Mouse (Mus musculus): ENCODE measurements around the gene Ppp1r14b.

Ppp1r14b gene

DNA sequence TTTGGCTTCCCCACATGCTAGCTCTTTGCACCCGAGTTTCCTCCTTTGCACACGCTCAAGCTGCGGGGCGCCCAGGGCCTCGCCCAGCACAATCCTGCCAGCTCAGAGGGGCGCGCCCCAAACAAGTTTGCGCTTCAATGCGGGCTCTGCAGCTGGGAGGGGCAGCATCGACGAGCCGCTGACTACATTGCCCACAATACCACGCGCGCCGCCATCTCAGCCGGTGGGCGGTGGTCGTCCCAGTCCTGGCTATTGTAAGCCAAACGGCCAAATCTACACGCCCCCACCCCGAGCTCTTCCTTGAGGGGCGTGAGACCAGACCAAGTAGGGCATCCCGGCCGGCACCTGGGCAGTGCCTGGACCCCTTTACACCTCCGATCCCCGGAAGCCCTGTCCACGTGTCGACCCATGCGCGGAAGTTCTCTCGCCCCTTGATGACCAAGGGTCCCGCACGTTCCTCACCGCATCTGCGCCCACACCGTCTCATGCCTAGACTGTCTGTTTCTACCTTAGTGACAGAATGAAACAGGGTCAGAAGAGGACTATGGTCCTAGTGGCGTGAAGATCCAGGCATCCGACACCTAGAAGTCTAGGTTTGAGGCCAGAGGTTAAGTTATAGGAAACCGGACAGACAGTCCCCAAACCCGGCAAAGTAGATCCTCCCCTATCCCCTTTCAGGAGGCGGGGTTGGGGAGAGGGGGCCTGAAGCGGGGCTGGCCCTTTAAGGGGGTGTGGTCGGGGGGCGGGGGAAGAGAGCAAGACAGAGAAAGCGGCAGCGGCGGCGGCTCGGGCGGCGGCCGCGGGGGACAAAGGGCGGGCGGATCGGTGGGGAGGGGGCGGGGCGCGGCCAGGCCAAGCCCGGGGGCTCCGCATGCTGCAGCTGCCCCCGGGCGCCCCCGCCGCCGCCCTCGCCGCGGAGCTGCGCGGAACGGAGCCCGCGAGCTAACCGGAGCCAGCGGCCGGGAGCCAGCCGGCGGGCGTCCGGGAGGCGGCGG is at the start of gene Ppp1r14b:
Gene Ppp1r14b (plus strand): TSS at position 758 of the 995 bp plus-strand sequence.
- DNase-seq (ENCODE audit: low spot score), result peak; percentile 57

DNA sequence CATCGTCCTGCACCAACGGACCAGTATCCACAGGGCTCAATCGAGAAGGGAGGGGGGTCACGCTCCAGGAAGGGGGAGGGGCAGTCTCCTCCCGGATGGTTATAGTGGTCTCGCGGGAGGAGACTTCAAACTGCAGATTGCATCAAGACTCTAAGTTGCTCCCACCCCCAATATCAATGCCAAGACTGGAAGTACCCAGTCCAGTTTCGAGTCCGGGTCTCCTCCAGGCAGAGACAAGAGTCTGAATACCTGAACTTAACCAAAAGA is 49.5 kb upstream of the Ppp1r14b start, which contains the start of gene Catsperz:
Gene Catsperz (minus strand): TSS at position 74 of the 267 bp plus-strand sequence.
- no peak for DNase-seq (ENCODE audit: low spot score)

DNA sequence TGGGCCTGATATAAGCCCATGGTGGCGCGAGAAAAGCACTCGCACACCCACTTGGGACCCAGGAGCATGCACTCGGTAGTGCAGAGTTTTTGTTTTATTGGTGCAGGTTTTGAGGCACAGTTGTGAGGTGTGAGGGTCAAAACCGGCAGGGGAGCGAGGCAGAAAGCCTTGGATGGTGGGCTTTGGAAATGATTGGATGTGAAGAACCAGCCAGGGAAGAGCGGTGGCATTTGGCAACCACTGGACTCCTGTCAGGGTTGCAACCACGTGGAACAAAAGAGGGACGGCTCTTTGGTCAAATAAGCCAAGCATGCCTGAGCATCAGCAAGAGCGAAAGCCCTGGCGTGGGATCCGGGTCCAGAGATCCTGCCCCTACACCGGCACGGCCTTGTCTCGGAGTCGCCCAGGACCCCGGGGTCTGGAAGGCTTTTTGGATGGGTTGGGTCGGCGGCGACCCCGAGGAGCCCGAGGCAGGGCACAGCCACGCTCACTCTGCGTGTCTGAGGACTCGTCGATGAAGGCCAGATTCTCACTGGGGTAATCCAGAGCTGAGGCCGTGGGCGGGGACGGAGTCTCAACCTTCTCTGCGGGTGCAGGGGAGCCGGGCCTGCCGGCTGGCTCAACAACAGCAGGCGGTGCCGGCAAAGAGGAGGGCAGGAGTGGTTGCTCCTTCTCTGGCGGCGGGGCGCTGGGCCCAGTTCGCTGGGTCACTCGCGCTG is 49.0 kb upstream of the Ppp1r14b start:
- DNase-seq (ENCODE audit: low spot score), result no peak

DNA sequence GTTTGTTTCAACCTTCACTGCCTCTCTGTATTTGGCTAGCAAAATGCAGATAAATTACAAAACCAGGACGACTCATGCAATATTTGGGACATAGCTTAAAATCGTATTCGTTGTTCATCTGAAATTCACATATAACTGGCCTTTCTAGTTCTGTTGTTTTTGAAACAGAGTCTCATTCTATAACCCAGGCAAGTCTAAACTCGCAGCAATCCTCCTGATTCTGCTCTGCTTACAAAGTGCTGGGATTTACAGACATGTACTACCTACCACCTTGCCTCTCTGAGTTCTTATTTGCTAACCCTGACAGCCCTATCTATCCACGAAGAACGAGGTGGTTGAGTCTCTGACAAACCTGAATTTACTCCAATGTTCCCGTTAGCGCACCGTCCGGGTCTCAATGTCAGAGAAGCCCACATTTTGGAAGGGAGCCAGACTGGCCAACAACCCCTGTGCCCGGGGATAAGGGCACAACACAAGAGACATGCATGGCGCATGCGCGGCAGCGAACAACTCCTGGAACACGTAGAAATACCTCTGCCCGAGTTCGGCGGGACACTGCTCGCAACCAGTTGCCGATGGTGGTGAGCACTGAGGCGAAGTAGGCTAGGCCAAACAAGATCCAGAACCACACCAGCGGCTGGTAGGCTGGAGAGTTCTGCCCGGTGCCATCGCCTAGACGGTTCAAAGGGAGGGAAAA is 48.1 kb upstream of the Ppp1r14b start:
- DNase-seq (ENCODE audit: low spot score), result no peak

- no peak for DNase-seq (ENCODE audit: low spot score)
Measured at GRCm38 (mm10) chr19:6928080-6928479, 46.7 kb upstream of the Ppp1r14b start.

DNA sequence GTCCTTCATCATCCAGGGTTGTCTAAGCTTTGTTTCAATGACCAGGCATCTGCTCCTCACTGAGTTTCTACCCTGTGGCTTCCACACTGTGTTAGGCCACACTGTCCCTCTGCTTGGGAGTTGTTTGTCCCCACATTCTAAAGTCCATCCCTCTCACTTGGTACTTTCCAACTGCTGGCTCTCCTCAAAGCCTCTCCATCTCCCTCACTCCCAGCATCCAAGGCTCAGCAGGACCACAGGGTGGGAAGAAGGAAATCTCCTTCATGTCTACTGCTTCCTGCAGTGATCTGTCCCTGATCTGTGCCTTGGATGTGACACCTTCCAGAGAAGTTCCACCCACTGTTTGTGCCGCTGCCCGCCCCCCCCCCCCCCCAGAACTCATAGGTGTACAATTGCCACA is 43.8 kb upstream of the Ppp1r14b start:
- DNase-seq (ENCODE audit: low spot score), result no peak

DNA sequence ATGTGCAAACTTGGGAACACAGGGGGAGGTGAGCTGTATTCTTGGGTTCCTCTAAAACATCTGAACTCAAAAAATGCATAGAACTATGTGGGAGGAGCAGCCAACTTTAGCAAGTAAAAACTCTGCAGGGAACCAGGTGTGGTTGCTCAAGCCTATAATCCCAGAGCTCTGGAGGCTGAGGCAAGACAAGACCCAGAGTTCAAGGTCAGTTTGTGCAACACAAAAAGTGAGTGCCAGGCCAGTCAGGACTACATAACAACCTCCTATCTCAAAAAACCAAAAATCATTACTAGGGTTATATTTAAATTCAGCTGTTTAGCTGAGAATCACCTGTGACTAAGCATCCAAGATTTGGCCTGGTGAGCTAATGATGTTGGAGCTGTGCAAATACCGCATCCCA is 42.8 kb upstream of the Ppp1r14b start:
- DNase-seq (ENCODE audit: low spot score), result no peak

- no peak for DNase-seq (ENCODE audit: low spot score)
Measured at GRCm38 (mm10) chr19:6933102-6933435, 41.7 kb upstream of the Ppp1r14b start.

GRCm38 (mm10) chr19:6933436-6934194 is 41.2 kb upstream of the Ppp1r14b start:
- DNase-seq (ENCODE audit: low spot score), result no peak

DNA sequence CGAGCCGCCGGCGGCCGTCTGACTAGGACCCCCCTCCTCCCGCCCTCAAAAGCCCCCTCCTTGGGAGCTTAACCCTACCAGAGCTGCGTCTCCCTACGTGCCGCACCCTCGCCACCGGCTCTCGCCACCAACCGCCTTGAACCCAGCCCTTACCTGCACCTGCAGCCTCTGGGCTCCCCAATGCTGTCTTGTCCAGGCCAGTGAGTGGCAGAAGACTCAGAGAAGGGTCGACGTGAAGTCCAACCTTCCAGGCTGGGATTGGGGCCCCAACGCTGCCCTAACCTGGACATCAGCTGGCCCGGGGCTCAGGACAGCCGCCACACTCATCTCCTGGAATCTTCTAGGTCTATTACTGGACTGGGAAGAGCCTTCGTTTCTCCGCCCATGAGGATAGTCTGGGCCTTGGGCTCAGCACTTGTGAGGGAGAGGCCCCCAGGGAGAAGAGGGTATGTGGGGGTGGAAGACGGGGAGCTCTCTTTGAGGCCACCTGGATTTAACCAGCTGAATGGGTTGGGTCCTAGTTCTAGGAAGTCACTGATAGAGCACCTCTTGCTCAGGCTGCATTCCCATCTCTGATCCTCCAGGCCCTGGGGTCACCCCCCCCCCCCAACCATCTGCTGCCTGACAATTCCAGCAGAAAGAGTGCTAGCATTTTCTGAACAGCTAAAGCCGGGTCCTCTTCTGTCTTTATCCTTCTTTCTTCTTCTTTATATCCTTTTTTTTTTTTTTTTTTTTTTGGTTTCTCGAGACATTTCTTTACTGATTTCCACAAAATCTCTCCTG is 40.4 kb upstream of the Ppp1r14b start, which contains the start of gene Kcnk4:
Gene Kcnk4 (minus strand): TSS at position 321 of the 783 bp plus-strand sequence.
- no peak for DNase-seq (ENCODE audit: low spot score)

GRCm38 (mm10) chr19:6936299-6936698 is 38.5 kb upstream of the Ppp1r14b start:
- DNase-seq (ENCODE audit: low spot score), result no peak

DNA sequence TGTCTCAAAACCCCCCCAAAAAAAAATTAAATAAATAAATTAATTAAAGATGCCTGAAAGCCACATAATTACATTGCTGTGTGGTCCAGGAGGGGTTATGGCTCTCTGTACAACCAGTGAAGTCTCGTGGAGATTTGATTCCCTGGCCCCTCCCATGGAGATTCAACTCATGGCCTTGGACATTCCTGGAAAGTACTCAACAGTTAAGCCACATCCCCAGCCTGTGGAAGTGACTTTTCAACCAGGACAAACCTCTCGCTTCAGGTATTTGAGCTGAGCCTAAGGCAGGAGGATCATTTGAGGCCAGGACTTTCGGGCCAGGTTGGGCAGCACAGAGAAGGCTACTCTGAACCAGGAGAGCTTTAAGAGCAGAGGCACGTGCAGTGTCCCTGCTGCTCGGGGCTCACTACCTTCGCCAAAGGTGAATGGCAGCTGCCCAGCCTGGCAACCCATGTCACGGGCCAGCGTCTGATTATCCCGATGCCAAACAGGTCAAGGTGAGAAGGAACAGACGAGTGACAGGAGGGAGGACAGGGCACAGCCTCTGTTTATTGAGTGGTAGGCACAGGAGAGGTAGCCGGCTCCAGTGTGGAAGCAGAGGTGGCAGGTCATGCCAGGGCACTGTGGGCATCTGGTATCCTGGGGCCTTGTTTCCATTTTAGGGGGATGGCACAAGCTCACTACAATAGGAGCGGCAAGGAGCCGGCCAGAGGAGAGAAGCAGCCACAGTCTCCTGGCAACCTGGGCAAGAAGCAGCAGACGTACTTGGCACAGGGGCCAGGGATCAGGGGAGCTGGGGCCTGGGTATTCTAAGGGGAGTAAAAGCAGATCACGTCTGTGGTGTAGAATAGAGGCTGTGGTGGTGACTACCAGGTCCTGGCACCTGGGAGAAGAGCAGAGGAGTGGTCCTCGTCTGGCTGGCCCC is 37.0 kb upstream of the Ppp1r14b start:
- DNase-seq (ENCODE audit: low spot score), result no peak

DNA sequence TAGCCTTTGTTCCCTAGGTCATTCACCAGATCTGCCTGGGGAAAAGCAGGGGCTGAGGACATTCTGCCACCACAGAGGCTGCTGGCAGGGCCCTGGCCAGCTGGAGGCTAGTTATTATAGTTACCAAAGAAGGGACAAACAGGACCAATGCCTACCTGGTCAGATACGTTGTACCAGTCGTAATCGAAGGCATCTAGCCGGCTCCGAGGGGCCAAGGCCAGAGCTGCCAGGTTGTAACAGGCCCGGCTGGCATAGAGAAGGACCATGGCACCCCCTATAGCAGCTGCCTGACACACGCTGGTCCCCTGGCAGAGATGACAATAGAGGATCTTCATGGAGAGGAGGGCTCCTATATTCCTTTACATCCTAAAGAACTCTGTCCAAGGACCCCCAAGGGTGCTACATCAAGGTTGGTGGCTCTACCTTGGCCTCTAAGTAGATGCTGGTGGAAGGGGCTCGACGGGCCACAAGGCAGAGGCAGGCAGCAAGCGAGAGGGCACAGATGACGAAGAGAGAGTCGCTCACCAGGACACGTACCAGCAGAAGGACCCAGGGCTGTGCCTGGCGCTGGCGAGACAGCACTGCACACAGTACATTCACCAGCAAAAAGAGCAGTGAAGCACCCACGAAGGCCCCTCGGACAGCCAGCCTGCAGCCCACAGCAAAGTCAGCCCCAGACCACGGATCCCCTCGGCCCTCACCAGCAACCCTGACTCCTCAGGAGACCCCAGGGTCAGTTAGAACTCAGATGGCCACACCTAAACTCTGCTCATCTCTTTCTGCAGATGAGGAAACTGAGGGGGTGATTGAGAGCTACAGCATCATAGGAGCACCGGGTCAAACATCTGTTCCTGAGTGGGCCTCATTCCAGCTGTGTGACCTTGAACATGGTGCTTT is 35.4 kb upstream of the Ppp1r14b start:
- no peak for DNase-seq (ENCODE audit: low spot score)

DNA sequence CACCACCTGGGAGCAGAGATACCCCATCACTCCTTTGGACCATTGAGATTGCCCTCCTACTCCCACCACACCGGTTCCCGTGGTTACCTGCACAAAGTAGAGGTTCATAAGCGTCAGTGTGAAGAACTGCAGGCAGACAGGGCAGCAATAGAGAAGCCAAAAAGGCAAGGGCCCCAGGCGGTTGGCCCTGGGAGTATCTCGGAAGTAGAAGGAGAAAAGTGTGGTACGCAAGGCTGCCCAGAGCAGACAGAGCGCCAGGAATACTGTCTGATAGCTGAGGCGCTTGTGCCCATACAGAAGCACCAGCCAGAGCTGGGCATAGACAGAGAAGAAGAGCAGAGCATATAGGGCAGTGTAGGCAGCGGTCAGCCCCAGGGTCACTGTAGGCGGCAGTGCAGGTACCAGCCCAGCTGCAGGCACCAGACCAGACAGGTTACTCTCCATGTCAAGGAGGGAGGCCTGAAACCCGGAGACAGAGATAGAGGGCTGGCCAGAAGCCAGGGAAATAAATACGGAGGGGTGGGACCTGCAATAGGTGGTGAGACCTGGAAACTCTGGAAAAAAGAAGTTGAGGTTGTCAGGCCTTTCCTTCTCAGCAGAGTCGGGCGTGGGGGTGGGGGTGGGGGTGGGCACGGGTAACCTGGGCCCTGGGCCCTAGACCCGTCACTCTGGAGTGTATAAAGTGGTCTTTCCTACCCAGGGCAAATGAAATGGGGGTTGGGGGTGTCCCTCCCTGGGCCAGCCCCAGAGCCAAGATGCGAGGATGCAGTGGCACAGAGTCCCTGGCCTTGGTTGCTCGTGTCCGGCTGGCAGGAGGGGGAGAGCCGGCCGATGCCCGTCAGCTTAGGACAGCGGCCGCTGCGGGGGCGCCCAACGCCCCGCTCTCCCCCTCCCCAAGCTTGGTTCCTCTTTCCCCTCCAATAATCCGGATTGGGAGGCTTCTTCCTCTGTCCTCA is 34.1 kb upstream of the Ppp1r14b start:
- no peak for DNase-seq (ENCODE audit: low spot score)

DNA sequence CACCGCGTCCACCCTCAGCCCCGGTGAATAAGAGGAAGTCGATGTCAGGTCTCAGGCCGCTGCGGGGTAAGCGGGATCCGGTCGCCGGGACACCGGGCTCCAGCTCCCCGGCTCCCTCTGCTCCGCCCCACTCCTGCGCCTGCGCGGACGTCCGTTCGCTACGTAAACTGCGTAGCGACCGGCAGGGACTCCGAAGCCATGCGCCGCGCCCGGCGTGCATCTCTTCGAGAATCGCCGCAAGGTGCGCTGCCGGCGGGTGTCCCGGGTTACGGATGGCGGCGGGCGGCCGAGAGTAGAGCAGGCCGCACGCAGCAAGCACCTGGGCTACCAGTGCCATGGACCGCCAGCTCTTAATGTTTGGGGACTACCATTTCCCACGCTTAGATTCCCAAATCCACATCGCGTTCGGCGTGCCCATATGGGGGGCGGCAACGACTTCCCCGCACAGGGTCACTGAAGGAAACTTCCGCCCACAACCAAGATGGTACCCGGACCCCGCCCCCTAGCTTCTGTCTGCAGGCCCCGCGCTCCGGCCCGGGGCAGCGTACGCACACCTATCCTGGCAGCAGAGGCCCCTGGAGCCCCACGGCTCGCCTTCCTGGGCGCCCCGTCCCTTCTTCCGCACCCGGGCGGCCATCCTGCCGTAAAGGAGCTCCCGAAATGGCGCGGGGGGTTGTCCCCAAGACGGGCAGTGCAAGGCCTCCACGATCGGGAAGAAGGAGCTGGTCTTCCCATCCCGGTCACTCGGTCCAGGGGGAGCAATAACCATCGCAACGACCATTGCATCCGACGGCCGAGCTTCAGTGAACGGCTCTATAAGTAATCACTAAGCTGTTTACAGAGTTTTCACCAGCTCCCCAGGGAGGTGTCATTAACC is 33.2 kb upstream of the Ppp1r14b start, which contains the start of gene Bad:
Gene Bad (plus strand): TSS at position 490 of the 877 bp plus-strand sequence.
- DNase-seq (ENCODE audit: low spot score), result peak; percentile 96

- DNase-seq (ENCODE audit: low spot score), result peak; percentile 89
Measured at GRCm38 (mm10) chr19:6942249-6942691, 32.5 kb upstream of the Ppp1r14b start, which contains the start of gene Gpr137. Gpr137 (minus strand) TSS chr19:6942480.
